Mouse (Mus musculus) adrenal gland, adult 18-20 months (tissue): ENCODE results near the gene Slc25a22. TPM values are rescaled to one million over a fixed set of nuclear protein-coding genes. Genes with fewer than 3 reads are reported as not detected.
"Not testable (repeated sequence)": the region's sequence is repeated elsewhere in the genome, so short reads cannot be mapped to it uniquely, and the experiment has no call there.

Experiments
- DNase-seq, 2 experiments: peaks; one replicate each; pipeline ENCODE4 v3.0.0; 2021 to 2022; ENCODE audit warnings: low spot score in 2 of 2
- total RNA-seq, 2 experiments: library from RNA; stranded (reverse); gene quantifications; 1 replicate in 1 of 2; 2 replicates in 1 of 2; pipeline ENCODE4 v1.2.3; 2021

Slc25a22 gene
- total RNA-seq, 2 experiments from 2014 or later = 104 to 105 TPM

DNA sequence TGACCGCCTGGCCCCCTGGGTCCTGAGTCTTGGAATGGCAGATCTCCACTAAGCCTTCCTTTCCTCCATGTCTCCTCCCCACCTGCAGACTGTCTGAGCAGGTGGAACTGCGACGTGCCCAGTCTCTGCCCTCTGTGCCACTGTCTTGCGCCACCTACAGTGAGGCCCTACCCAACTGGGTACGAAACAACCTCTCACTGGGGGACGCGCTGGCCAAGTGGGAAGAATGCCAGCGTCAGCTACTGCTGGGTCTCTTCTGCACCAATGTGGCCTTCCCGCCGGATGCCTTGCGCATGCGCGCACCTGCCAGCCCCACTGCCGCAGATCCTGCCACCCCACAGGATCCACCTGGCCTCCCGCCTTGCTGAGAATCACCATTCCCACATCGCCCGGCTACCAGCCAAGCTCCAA is 21.6 kb upstream of the Slc25a22 start:
- DNase-seq = peak in 1 of 2 experiments; percentile 32

DNA sequence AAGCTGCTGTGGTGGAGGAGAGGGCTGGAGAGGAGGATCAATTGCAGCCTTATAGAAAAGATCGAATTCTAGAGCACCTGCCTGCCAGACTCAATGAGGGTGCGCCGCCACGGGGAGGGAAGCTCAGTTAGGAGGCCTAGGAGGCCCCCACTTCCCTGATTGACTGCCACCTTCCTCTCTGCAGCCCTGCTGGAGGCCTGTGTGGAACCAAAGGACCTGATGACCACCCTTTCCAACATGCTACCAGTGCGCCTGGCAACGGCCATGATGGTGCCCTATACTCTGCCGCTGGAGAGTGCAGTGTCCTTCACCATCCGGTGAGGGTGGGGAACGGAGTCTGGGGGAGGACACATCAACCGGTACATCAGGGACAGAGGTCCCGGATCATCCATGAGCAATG is 21.0 kb upstream of the Slc25a22 start:
- DNase-seq = peak in 1 of 2 experiments; percentile 26

DNA sequence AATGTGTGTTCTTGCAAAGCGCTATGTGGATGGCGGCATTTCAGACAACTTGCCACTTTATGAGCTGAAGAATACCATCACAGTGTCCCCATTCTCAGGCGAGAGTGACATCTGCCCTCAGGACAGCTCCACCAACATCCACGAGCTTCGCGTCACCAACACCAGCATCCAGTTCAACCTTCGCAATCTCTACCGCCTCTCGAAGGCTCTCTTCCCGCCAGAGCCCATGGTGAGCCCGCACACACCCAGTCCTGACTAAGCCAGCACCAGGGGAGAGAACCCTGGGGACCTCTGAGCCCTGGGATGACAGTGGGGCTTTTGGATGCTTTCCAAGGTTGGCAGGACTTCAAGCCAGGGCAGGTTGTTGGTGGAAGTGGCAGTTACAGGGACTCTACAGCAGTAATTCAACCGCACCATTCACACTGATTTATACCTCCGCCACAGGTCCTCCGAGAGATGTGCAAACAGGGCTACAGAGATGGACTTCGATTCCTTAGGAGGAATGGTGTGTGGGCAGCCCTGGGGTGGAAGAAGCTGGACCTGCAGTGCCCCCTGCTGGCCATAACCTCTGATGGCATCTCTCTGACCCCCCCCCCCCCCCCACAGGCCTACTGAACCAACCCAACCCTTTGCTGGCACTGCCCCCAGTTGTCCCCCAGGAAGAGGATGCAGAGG is 20.4 kb upstream of the Slc25a22 start:
- peak; percentile 61 to 69 for DNase-seq

DNA sequence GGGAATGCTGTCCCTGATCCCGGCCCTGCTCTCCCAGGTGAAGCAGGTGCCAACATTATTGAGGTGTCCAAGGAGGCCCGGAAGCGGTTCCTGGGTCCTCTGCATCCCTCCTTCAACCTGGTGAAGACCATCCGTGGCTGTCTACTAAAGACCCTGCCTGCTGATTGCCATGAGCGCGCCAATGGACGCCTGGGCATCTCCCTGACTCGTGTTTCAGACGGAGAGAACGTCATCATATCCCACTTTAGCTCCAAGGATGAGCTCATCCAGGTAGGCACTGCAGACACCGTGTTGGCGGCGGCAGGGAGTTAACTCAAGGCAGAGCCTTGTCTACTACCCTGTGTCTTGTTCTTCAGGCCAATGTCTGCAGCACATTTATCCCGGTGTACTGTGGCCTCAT is 19.5 kb upstream of the Slc25a22 start:
- no peak for DNase-seq

DNA sequence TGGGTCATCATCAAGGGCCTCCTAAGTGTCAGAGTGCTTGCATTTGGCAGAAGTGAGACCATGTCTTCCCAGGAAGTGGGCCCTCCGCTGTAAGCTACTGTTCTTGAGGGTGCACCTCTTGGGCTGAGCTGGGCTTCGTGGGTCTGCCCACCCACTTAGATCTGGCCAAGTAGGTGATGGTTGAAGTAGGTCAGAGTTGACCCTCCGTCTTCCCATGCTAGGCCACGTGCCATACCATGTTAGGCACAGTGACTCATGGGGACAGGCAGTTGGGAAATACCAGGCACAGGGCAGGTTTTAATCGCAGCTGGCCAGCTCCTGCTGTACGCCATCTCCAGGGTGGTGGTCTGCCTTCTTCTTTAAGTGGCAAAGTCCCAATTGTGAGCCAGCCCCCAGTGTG is 19.0 kb upstream of the Slc25a22 start:
- DNase-seq = no peak

- DNase-seq = peak in 1 of 2 experiments; percentile 72
Measured at GRCm38 (mm10) chr7:141455610-141456314, 18.1 kb upstream of the Slc25a22 start.

GRCm38 (mm10) chr7:141454967-141455551 is 17.4 kb upstream of the Slc25a22 start, which contains the start of gene Pnpla2:
Pnpla2 (plus strand) TSS chr7:141455198.
- peak; percentile 94 to 96 for DNase-seq

- no peak for DNase-seq
Measured at GRCm38 (mm10) chr7:141453636-141454035, 15.9 kb upstream of the Slc25a22 start.

GRCm38 (mm10) chr7:141451928-141452327 is 14.2 kb upstream of the Slc25a22 start:
- DNase-seq = no peak

- DNase-seq = peak; percentile 94 to 95
Measured at GRCm38 (mm10) chr7:141447110-141447991, 9.7 kb upstream of the Slc25a22 start, which contains the start of gene Rplp2. Rplp2 (plus strand) TSS chr7:141447370.

- not testable (repeated sequence) for DNase-seq
Measured at GRCm38 (mm10) chr7:141446374-141446773, 8.7 kb upstream of the Slc25a22 start.

DNA sequence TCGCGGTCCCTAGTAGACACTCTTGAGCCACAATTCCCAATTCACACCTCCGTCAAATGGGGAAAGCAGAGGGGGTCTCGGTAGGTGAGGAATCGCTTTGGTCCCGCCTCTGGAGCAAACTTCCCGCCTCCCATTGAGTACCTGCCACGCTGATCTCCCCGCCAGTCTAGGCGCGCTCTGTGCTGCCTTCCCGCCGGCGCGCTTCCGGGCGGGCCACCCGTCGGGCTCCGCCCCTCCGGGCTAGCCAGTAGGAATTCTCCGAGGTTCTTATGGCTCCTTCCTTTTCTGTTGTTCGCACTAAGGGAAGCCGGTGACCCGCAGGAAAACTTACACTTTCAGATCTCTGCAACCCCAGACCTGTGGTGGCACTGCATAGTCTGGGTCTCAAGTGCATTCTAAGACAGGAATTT is 6.1 kb upstream of the Slc25a22 start, which contains the start of gene Pidd1:
Gene Pidd1, minus strand, starts transcription at position 198 of the 410 bp plus-strand sequence.
- peak; percentile 45 to 62 for DNase-seq

DNA sequence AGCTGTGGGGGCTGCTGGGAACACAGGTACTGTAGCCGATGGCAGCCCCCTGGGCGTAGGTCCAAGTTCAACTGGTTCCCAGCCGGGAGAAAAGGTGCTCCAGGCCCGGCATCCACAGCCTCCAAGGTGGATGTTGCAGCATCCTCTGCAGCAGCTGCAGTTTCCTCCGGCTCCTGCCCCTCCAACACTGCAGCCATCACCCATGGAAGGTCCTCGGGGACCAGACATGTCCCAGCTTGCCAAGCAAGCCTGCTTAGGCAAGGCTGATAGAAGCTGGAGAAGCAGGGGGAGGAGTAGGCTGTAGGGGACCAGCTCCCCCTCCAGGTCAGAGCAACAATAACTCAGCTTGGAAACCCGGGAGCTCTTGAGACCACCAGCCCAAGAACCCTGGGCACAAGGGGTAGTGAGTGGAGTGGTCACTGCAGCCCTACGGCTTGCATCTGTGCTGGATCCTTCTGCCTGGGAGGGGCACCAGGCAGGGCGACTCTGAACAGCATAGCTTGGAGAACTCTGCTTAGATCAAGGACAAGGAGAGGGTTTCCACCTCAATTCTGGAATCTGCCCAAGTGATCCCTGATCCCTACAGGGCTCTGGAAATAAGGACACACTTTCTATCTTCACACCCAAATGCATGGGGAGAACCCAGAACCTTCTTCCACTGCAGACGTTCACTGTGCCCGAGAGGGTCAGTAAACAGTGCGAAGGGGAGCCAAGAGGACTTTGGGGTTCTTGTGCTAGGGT is 5.6 kb upstream of the Slc25a22 start:
- DNase-seq = no peak

DNA sequence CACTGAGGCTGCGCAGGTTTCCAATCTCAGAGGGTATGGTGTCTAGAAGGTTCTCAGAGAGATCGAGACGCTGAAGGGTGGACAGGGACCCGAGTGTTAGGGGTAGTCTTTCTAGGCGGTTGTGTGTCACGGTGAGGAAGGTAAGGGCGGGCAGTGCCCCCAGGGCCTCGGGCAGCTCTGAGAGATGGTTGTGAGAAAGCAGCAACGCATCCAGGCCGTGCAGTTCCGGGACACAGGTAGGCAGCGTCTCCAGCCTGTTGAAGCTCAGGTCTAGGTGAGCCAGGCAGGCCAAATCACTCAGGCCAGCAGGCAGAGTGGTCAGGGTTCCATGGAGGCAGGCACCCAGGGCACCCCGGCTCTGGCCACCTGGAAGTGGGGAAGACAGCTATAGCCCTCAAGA is 4.5 kb upstream of the Slc25a22 start:
- DNase-seq = no peak

DNA sequence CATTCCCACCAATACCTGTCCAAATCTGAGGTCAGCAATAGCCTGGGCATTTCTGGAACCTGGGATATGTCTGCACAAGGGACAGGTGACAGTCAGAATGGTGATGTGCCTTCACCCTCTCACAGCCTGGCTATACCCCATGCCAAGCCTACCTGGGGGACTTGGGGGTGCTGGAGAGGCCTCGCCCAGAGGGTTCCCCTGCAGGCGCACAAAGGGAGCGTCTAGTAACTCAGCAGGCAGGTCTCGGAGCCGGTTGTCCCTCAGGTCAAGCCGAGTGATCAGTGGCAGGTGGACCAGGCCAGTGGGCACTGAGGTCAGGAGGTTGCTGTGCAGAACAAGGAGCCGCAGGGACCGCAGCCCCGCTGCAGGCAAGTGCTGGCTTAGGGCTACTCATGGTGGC is 3.8 kb upstream of the Slc25a22 start:
- no peak for DNase-seq

GRCm38 (mm10) chr7:141440613-141441012 is 2.9 kb upstream of the Slc25a22 start:
- DNase-seq = no peak

DNA sequence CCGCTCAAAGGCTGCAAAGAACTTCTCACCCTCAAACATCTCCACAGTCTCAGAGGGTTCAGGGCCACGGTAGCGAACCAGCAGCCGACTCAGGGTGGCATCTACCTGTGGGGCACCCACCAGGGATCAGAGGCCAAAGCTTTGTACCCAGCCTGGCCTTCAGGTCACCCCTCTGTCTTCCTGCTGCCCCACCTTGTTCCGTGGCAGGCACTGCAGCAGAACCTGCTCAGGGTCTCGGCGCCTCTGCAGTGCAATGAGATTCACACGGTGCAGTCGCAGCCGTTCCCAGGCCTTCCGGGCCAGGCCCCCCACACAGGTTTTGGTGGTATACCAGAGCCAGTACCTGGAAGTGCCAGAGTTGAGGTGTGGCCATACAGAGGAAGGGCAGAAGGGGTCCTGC is 2.1 kb upstream of the Slc25a22 start:
- DNase-seq = no peak

DNA sequence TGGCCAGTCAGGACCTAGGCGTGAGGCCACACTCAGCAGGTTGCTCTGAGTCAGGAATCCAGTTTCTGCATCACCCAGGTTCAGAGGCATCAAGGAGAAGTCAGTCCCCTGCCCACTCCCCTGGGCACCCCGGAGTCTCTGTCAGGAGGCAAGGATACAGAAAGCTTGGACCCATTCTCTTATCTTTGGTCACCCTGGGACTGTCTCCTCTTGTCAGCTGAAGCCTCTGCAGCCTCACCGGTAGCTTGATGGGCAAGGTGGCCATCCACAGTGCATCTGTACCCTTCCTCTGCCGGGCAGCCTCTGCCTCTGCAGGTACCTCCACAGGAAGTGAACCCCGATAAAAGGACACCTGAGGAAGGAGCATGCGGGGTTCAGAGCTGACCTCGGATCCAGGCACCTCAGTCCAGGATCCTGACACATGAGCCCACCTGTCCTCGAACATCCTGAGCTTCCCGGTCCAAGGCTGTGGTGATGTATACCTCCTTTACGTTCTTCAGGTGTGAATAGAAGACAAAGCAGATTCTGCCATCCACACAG is 1.5 kb upstream of the Slc25a22 start:
- DNase-seq = no peak

- no peak for DNase-seq
Measured at GRCm38 (mm10) chr7:141438201-141438968, 693 bp upstream of the Slc25a22 start.
